Mouse (Mus musculus) v-Abl transformed pro-B cells (cell line): ENCODE results near the gene Timm13.

Experiments used
- in situ Hi-C, 2 experiments: fragments of 400-800 bp; cut with MboI; formaldehyde crosslinking; loops; one replicate each; pipeline ENCODE4 v1.15.1; 2025; ENCODE audit not compliant: unreplicated experiment in 2 of 2

Gene Timm13

DNA sequence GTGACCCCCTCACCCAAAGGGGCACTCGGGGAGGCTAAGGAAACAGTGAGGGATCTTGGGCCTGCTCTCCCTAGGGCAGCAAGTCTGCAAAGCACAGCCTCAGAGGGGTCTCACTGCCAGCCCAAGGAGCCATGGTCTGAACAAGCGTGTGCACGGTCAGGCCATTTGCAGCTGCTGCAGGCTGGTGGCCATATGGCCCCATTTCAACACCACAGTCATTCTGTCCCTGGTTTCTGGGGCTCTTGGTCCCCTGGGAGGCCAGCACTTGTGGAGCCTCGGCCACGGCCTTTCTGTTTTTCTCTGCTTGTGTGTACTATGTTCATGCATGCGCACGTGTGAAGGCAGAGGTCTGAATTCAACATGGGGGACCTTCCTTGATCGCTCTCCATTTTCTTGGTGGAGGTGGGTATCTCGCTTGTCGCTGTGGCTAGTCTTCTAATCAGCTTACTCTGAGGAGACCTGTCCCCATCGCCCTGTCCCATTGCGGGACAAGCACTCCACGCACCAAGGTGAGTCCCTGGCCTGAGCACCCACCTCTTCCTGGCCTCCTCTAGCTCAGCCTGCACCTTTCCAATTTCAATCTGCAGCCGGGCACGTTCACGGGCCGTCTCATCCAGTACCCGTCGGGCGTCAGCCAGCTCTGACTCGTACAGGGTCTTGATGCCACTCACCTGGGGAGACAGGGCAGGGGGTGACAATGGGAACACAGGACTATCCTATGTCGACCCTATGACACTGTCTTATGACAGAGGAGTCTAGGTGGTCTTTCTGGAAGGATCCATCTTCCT, 8.8 kb upstream of the Timm13 start:
- in situ Hi-C loops, result no loop called here

- in situ Hi-C loops, result no loop called here
Measured at GRCm38 (mm10) chr10:80904709-80905108, 3.9 kb upstream of the Timm13 start.

GRCm38 (mm10) chr10:80904004-80904693, 3.4 kb upstream of the Timm13 start:
- in situ Hi-C loops, result no loop called here

DNA sequence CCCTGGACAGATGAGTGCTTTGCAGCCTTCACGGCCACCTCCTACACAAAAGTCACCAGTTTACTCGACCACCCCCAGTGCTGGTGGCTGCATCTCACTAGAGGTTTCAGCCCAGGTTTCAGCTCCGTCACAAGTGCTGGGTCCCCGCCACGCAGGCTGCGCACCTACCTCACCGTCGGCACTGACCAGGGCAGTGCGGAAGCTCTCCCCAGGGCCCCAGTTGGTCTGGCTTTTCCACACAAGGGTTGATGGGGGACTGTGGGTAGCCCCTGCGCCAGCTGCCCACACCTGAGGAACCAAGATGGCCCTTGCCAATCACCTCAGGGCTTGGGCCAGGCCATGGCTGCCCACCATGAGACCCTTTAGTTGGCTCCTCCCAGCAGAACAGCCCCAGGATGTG, 2.5 kb upstream of the Timm13 start:
- in situ Hi-C loops, result no loop called here

DNA sequence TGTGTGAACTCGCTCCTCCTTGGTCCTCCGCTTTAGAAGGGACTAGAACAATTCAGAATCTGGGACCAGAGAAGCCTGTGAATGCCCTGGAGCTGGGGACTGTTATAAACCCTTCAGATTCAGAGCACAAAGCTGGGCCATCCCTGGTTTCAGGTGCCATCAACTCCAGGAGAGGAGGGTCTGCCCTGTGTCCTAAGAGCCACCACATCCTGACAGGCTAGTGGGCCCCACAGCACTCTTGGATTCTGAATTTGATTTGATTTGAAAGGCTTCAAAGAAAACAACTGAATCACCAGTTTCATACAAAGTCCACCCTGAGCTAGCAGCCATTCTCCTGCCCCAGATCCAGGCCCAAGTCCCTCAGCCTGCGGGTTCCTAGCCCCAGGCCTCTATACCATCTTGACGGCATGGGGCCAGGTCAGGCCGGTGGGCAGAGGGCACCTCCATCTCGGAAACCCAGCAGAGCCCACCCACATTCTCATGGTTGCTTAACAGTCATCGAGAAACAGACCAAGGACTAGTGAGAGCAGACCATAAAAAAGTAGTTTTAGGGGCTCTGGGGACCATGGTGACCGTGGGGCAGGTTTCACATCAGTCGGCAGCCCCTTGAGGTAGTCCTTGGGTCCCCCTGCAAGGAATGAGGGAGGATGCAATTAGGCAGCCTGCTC, 1.6 kb upstream of the Timm13 start:
- in situ Hi-C loops, result no loop called here

DNA sequence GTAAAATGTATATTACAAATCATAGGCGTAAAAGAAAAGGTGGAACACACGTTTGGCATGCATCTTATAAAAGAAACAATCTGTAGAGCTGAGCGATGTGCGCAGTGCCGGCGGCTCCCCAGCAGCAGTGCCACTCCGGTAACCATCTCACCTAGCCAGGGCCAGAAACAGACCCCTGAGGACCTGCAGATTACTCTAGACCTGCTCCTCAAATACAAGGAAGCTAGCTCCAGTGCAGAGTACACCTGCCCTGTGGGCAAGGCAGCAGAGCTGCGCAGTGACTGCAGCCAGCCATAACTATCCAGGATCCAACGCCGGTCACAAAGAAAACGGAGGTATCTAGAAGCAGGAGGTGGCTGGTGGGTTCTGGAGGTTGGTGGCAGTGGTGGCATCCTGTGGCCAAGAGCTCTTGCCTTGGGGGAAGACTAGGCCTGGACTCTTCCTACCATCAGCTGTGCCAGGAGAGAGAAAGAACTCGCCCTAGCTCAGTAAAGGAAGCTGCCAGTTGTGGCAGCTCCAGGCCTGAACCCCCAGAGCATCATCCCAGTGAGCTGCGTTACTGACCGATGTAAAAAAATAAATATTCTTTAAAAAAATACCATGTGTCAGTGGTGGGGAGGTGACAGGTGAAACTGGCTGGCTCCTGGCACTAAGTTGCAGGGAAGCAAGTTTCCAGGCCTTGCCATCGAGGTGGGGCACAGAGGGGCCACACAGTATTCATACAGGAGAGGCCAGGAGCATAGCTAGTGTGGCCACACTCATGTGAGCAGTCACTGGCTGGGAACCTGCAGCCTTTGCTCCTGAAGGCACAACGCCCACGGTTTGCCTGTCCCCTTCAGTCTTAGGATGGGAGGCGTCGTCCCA, 872 bp upstream of the Timm13 start:
- in situ Hi-C loops, result no loop called here

GRCm38 (mm10) chr10:80899591-80900317, 1.0 kb downstream of the Timm13 start:
- in situ Hi-C loops, result loop anchor here in 1 of 2 experiments (25.0 kb wide), 1 partner anchor 337 kb away; the partner anchor contains the start of gene Rexo1

- in situ Hi-C loops, result loop anchor here in 1 of 2 experiments (25.0 kb wide), 1 partner anchor 337 kb away; the partner anchor contains the start of gene Rexo1
Measured at GRCm38 (mm10) chr10:80899074-80899473, 1.7 kb downstream of the Timm13 start.

DNA sequence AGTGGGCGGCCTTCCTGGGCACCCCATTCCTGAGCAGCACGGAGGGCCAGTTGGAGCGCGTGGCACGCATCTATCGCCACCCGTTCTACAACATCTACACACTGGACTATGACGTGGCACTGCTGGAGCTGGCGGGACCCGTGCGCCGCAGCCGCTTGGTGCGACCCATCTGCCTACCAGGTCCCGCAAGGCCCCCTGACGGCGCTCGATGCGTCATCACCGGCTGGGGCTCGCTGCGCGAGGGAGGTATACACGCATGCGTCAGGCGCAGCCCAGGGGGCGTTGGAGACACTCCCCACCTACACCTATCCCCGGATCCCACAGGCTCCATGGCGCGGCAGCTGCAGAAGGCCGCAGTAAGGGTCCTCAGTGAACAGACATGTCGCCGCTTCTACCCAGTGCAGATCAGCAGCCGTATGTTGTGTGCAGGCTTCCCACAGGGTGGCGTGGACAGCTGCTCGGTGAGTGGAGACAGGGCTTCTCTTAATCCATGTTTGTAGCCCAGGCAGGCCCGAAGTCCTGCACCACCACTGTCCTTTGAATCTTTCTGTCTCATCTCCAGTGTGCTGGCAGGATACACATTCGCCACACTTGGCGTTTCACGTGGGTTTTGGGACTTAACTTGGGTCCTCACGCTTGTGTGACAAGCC, 2.8 kb downstream of the Timm13 start:
- in situ Hi-C loops, result loop anchor here in 1 of 2 experiments (25.0 kb wide), 1 partner anchor 336 kb away; the partner anchor contains the start of gene Rexo1

DNA sequence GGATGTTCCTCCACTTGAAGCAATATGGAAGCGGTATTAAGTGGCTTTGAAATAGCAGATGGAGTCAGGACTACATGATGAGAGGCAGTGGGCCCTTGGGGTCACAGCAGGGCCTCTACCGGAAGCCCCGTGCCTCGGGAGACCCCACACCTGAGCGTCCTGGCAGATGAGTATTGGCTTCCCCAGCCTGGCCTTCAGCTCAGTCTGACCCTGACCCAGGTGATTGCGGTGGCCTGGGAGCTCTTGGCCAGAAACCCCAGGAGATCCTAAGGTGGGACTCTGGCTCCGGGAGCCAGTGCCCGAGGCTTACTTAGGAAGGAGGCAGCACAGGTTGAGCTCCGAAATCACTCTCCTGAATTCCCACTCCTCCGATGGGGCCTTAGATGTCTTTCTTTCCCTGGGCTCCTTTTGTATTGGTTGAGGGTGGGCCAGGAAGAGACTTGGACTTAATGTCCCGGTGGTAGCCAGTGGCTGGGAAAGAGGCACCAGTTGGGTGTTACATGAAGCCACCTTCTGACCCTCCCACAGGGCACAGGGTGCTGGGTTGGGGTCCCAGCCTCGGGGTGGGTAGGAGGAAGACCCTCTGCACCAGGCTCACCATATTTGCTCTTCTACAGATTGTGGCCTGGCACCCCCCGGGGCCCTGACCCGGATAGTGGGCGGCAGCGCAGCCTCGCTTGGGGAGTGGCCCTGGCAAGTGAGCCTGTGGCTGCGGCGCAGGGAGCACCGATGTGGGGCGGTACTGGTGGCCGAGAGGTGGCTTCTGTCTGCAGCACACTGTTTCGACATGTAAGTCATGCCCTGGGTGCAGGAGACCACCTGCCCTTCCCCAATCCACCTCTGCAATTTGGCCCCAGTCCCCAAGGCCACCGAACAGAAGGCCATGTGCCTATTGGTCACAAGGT, 3.9 kb downstream of the Timm13 start:
- in situ Hi-C loops, result loop anchor here in 1 of 2 experiments (25.0 kb wide), 1 partner anchor 335 kb away; the partner anchor contains the start of gene Rexo1

- in situ Hi-C loops, result loop anchor here in 1 of 2 experiments (25.0 kb wide), 1 partner anchor 333 kb away; the partner anchor contains the start of gene Rexo1
Measured at GRCm38 (mm10) chr10:80895697-80896096, 5.1 kb downstream of the Timm13 start.

DNA sequence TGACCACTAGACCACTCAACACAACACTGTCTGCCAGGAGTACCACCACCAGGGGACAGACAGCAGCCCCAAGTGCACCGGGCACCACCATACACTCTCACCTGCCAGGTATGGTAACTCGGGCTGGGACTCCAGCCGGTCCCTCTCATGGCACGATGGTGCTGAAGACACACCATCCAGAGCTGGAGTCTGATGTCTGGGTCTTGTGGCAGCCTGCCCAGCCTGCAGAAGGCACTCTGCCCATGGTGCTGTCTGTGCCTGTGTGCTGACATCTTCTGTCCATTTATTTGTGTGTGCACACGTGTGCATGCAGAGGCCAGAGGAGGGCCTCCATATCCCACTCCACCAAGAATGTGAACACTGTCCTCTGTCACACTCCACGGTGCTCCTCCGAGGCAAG, 5.7 kb downstream of the Timm13 start:
- in situ Hi-C loops, result loop anchor here in 1 of 2 experiments (25.0 kb wide), 1 partner anchor 333 kb away; the partner anchor contains the start of gene Rexo1

DNA sequence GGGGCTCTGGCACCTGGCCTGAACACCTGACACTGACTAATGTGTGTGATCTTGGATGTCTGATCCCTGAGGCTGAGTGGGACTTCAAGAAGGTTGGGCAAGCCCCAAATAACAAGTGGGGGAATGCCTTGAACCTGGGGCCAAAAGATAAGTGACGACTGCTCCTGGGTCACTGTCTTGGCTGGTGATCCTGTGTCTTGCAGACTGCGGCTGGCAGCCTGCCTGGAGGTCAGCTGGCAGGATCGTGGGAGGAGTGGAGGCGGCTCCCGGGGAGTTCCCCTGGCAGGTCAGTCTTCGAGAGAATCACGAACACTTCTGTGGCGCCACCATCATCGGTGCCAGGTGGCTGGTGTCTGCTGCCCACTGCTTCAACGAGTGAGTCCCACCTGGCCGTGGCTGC, 13.6 kb downstream of the Timm13 start:
- in situ Hi-C loops, result loop anchor here (5.0 to 25.0 kb wide), 2 partner anchors 40 to 325 kb away; partner anchors contain the start of gene Rexo1 (in 1 of the 2)

- in situ Hi-C loops, result loop anchor here (5.0 to 25.0 kb wide), 4 partner anchors 46 to 319 kb away; partner anchors contain the start of gene Rexo1 (in 1 of the 2)
Measured at GRCm38 (mm10) chr10:80881301-80881700, 19.5 kb downstream of the Timm13 start.

DNA sequence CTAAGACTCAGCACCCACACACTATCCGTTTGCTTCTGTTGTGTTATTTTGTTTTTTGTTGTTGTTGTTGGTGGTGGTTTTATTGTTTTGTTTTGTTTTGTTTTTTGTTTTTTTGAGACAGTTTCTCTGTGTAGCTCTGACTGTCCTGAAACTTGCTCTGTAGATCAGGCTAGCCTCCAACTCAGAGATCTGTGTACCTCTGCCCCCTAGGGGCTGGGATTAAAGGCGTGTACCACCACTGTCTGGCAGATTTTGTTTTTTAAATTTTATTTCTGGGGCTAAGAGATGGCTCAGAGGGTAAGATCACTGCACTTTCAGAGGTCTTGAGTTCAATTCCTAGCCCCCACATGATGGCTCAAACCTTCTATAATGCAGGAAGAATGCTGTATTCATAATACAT, 19.9 kb downstream of the Timm13 start:
- in situ Hi-C loops, result loop anchor here (5.0 to 25.0 kb wide), 4 partner anchors 46 to 319 kb away; partner anchors contain the start of gene Rexo1 (in 1 of the 2)

- in situ Hi-C loops, result loop anchor here (5.0 to 25.0 kb wide), 4 partner anchors 47 to 318 kb away; partner anchors contain the start of gene Rexo1 (in 1 of the 2)
Measured at GRCm38 (mm10) chr10:80880131-80880641, 20.6 kb downstream of the Timm13 start.

- in situ Hi-C loops, result loop anchor here (5.0 to 25.0 kb wide), 3 partner anchors 54 to 314 kb away; partner anchors contain the start of gene Rexo1 (in 1 of the 2)
Measured at GRCm38 (mm10) chr10:80876594-80876993, 24.2 kb downstream of the Timm13 start.
